Comparison of ENCODE assay signal across 8 mouse cellular contexts in genomic region chr7:35080843-35081338, GRCm38 (mm10). TPM values are rescaled to one million over a fixed set of nuclear protein-coding genes. Genes with fewer than 3 reads are reported as not detected.
DNase-seq lines count a peak whose midpoint lies in the region; ATAC-seq lines count a peak whose summit lies in the region.

No protein-coding gene starts in this region.

- WGBS in kidney, embryonic 14.5 days = 14% methylated on average over 10 of the region's 10 CpGs
- 48% methylated on average over 10 of the region's 10 CpGs for WGBS in midbrain, embryonic 15.5 days

- peaks cover 3% of the 10 kb centered on the region; the same call in 1 of the 2 replicates for H3K4me1 ChIP-seq in kidney, embryonic 14.5 days (ENCODE audit: control insufficient read depth, insufficient read depth, low read length)
- H3K4me1 ChIP-seq in midbrain, embryonic 15.5 days = peaks cover 2% of the 10 kb centered on the region

- peak; percentile 64 for ATAC-seq in granulocyte monocyte progenitor cell, adult 5-6 weeks (replicated peaks; ENCODE audit: poor library complexity, severe bottlenecking)
- ATAC-seq in kidney, embryonic 14.5 days (ENCODE audit: low FRiP score, low TSS enrichment) = no peak
- ATAC-seq in midbrain, embryonic 15.5 days (replicated peaks) = no peak

- H3K27ac ChIP-seq in kidney, embryonic 14.5 days (ENCODE audit: low read depth, low read length) = peak overlapping the region; percentile 69; the same call in 1 of the 2 replicates
- H3K27ac ChIP-seq in midbrain, embryonic 15.5 days = no peak overlapping the region

- peak overlapping the region; percentile 9; the same call in 1 of the 2 replicates for H3K9ac ChIP-seq in kidney, embryonic 14.5 days (ENCODE audit: low read depth, low read length)
- H3K9ac ChIP-seq in midbrain, embryonic 15.5 days = no peak overlapping the region

- H3K9me3 ChIP-seq in kidney, embryonic 14.5 days (ENCODE audit: control insufficient read depth, low read length) = no peaks in the 10 kb centered on the region
- no peaks in the 10 kb centered on the region for H3K9me3 ChIP-seq in midbrain, embryonic 15.5 days

- DNase-seq in 416B (ENCODE audit: low read depth) = peak; percentile 52
- peak; percentile 69 for DNase-seq in adrenal gland, adult 2 months
- peak; percentile 74 for DNase-seq in lung, postnatal 10 days
- no peak for DNase-seq in thymus, postnatal 10 days (ENCODE audit: low spot score in 2 of 2)
- no peak for DNase-seq in thymus, postnatal 0 days (ENCODE audit: low spot score)

- H3K4me3 ChIP-seq in kidney, embryonic 14.5 days (ENCODE audit: low read length) = no peak overlapping the region
- H3K4me3 ChIP-seq in midbrain, embryonic 15.5 days = no peak overlapping the region

- H3K27me3 ChIP-seq in kidney, embryonic 14.5 days (ENCODE audit: control insufficient read depth, insufficient read depth, low read length) = 0 out of 2 replicates have a peak, but pooled peaks cover 3% of the 10 kb centered on the region
- no peaks in the 10 kb centered on the region for H3K27me3 ChIP-seq in midbrain, embryonic 15.5 days (replicated peaks)

- H3K4me2 ChIP-seq in kidney, embryonic 14.5 days (replicated peaks; ENCODE audit: low read depth, low read length) = no peak overlapping the region; the same call in 1 of the 2 replicates
- H3K4me2 ChIP-seq in midbrain, embryonic 15.5 days = no peak overlapping the region

- H3K36me3 ChIP-seq in kidney, embryonic 14.5 days (ENCODE audit: control insufficient read depth, insufficient read depth, low read length) = no peaks in the 10 kb centered on the region
- no peaks in the 10 kb centered on the region for H3K36me3 ChIP-seq in midbrain, embryonic 15.5 days (replicated peaks)

RNA-seq across cellular contexts. Expression of gene Cebpg, which starts 24.5 kb away (rescaled TPM):
- 10 to 100 TPM; 46.0 to 65.3 TPM for total RNA-seq in adrenal gland, adult 2 months (2021)
- polyA plus RNA-seq in adrenal gland, adult 2 months (2012; rRNA removed) = 2.1 and 2.3 TPM in 2 replicates
- 21.3 TPM in 2 replicates for total RNA-seq in granulocyte monocyte progenitor cell, adult 5-6 weeks (2014; fragmentation: Nextera tagmentation)
- total RNA-seq in granulocyte monocyte progenitor cell, adult 5-6 weeks (2017) = 22.5 and 26.3 TPM in 2 replicates
- polyA plus RNA-seq in kidney, embryonic 14.5 days (2014; fragmentation: Nextera tagmentation; extraction: Ambion mirVana) = 30.8 and 39.3 TPM in 2 replicates
- 30.8 and 31.5 TPM in 2 replicates for polyA plus RNA-seq in midbrain, embryonic 15.5 days (2015; fragmentation: Nextera tagmentation; extraction: Ambion mirVana)
- 40.5 and 43.7 TPM in 2 replicates for polyA plus RNA-seq in thymus, postnatal 0 days (2015; fragmentation: Nextera tagmentation; extraction: Ambion mirVana)

RNA-seq across cellular contexts. Expression of gene Cebpa, which starts 38.2 kb away (rescaled TPM):
- 100 to 1,000 TPM in 1 of 2 experiments, 10 to 100 TPM in 1; 88.3 to 319 TPM for total RNA-seq in adrenal gland, adult 2 months (2021)
- 405 and 678 TPM in 2 replicates for polyA plus RNA-seq in adrenal gland, adult 2 months (2012; rRNA removed)
- 89.6 and 92.8 TPM in 2 replicates for total RNA-seq in granulocyte monocyte progenitor cell, adult 5-6 weeks (2014; fragmentation: Nextera tagmentation)
- 33.3 and 45.1 TPM in 2 replicates for total RNA-seq in granulocyte monocyte progenitor cell, adult 5-6 weeks (2017)
- polyA plus RNA-seq in kidney, embryonic 14.5 days (2014; fragmentation: Nextera tagmentation; extraction: Ambion mirVana) = 0.92 and 1.5 TPM in 2 replicates
- polyA plus RNA-seq in midbrain, embryonic 15.5 days (2015; fragmentation: Nextera tagmentation; extraction: Ambion mirVana) = 0.59 and 0.80 TPM in 2 replicates
- 5.2 and 6.2 TPM in 2 replicates for polyA plus RNA-seq in thymus, postnatal 0 days (2015; fragmentation: Nextera tagmentation; extraction: Ambion mirVana)

Comparison
In these comparisons a context has a peak if more than half of its experiments do, and no peak if none do; other contexts are left out.
1. DNase-seq: peak in 416B (single experiment), adrenal gland, adult 2 months (single experiment) and lung, postnatal 10 days (single experiment); none in thymus, postnatal 10 days (0 of 2) and thymus, postnatal 0 days (single experiment).
2. RNA of gene Cebpa, which starts 38.2 kb away (polyA plus RNA-seq): 405 to 678 TPM in adrenal gland, adult 2 months; 5.2 to 6.2 TPM in thymus, postnatal 0 days, 0.92 to 1.5 TPM in kidney, embryonic 14.5 days and 0.59 to 0.80 TPM in midbrain, embryonic 15.5 days; every median in the first group is over 10 times any median in the second.